Mouse (Mus musculus): ENCODE measurements at regions not wholly inside any gene's neighbourhood (a gene's known extent, or its start where the extent isn't known, plus 50 kb on each side); places are given as distances from the start of the nearest gene placed in this dataset.
A peak's percentile ranks its signal among the peaks of the same experiment; 100 is the strongest.
"Not testable (repeated sequence)": the region's sequence is repeated elsewhere in the genome, so short reads cannot be mapped to it uniquely, and the experiment has no call there.

- peak; percentile 43 for DNase-seq (ENCODE audit: low read depth)
These were observed 59.0 kb upstream of the Kbtbd8 start for GRCm38 (mm10) chr6:95058017-95058416.

GRCm38 (mm10) chr6:95056222-95056621 is 60.8 kb upstream of the Kbtbd8 start:
- no peak for DNase-seq (ENCODE audit: low read depth)

- no peak for DNase-seq (ENCODE audit: low read depth)
These were observed 63.2 kb upstream of the Kbtbd8 start for GRCm38 (mm10) chr6:95053717-95054382.

DNA sequence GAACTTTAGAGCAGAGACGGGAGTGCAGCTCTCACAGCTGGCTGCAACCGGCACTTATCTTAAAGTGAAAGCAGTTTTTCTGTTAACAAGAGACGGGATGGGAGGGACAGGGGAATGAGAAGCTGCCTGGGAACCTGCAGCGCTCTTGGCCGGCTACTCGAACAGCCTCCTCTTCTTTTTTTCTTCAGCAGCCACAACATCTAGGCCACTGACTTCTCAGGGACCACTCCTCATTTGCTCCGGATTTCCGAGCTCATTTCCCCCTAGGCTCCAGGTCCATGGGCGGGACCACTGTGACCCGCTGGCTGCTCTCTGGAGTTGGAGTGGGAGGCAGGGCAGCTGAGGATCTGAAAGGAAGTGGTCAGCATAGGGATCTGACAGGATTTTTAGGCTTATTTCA is 75.7 kb upstream of the Kbtbd8 start:
- DNase-seq (ENCODE audit: low read depth): not testable (repeated sequence)

GRCm38 (mm10) chr6:95024239-95024638 is 92.8 kb upstream of the Kbtbd8 start:
- DNase-seq (ENCODE audit: low read depth): no peak

- DNase-seq (ENCODE audit: low read depth): no peak
These were observed 95.3 kb upstream of the Kbtbd8 start for GRCm38 (mm10) chr6:95021724-95022123.

DNA sequence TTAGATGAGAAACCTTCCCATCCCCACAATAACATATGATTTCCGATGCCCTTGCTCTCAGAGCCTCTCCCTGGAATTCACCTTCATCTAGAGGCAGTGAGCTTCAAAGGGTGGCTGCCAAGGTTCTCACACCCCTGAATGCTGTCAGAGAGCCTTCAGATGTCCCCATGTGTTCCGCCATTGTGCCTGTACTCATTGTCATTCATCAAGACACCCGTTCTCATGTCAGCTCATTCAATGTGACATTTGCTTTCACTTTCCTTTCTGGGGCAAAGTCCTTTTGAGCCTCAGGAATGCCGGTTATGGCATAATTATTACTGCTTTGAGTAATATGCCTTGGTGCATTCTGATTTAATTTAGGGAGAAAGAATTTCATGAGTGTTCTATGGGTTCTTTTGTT is 99.1 kb upstream of the Kbtbd8 start:
- DNase-seq (ENCODE audit: low read depth): peak; percentile 17

DNA sequence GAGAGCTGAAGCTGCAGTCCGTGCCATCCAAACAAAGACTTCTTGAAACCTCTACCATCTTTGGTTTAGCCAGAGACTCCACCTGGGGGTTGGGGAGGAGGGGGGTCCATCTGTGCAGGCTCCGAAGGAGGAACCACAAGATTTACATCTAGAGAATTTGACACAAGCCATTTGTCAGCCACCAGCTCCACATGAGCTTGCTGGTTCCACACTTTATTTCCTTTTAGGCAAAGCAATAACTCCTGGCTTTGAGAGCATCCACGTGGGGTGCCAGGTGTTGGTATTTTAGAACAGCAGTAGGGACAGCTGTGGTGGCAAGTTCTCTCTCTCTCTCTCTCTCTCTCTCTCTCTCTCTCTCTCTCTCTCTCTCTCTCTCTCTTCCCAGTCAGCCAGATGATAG is 99.6 kb upstream of the Kbtbd8 start:
- DNase-seq (ENCODE audit: low read depth): no peak

DNA sequence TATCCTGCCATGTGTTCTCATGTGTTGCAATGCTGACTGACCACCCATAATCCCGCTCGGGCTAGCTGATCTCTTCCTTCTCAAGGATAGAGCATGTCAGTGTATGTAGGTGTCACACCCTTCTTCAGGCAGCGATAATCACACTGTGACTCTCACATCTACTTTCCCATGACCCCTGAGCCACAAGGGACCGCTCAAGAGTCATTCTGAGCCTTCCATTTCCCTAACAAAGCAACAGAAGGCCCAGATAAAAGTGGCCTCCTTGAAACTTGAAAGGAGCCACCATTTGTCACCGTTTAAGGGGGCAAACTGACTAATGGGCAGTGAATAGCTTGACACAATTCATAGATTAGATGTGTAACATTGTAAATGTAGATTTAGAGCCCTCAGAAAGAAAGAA is 103.9 kb upstream of the Kbtbd8 start:
- no peak for DNase-seq (ENCODE audit: low read depth)

GRCm38 (mm10) chr6:95006485-95006884 is 110.6 kb upstream of the Kbtbd8 start:
- no peak for DNase-seq (ENCODE audit: low read depth)

GRCm38 (mm10) chr6:95003716-95004115 is 113.3 kb upstream of the Kbtbd8 start:
- no peak for DNase-seq (ENCODE audit: low read depth)

DNA sequence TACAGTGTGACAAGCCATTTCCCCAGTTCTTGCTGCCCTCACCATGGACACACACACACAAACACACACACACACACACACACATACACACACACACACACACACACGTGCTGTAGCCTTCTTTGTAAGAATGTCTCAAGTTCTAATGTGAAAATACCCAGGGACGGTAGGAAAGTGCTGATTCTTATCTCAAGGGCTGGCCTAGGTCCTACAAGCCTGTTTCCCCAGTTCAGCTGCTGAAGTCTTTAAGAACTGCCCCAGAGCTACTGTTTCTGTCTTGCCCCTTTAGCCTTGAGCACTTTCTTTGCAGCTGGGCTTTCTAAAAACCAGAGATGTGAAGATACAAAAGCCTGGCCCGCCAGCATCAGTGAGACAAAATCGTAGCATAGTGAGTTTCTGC is 117.5 kb upstream of the Kbtbd8 start:
- DNase-seq (ENCODE audit: low read depth): no peak

GRCm38 (mm10) chr6:94999002-94999401 is 118.0 kb upstream of the Kbtbd8 start:
- no peak for DNase-seq (ENCODE audit: low read depth)

DNA sequence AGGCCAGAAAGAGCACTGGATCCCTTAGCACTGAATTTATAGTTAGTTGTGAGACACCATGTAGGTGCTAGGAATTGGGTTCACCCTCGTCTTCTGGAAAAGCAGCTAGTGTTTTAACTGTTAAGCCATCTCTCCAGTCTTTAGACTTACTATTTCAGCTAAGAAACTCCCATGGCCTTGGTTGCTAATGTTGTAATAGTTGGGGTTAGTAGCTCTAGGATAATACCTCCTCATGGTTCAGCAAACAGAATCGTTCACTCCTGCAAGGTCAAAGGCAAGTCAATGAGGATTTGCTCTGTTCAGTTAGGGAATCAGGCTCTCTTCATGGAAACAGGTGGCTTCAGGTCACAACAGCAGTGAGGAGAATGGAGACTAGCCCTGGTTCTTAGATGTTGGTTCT is 118.7 kb upstream of the Kbtbd8 start:
- DNase-seq (ENCODE audit: low read depth): no peak

DNA sequence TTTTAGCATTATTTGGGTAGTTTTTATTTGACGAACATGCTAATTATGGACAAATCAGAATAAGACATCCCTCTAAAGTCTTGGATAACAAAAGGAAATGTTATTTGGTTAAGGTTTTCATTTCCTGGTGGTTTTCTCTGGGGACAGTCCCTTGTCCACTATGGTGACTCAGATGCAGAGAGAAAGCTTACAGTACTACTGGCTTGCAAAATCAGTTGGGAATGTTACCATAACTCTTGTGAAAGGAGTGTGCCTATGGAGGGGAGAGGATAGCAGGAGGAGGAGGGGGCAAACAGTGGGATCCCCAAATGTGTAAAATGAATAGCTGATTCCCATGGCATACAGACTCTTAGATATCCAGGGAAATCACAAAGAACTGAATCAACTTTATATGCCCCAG is 122.7 kb upstream of the Kbtbd8 start:
- no peak for DNase-seq (ENCODE audit: low read depth)

GRCm38 (mm10) chr6:94987427-94987826 is 129.6 kb upstream of the Kbtbd8 start:
- DNase-seq (ENCODE audit: low read depth): no peak

DNA sequence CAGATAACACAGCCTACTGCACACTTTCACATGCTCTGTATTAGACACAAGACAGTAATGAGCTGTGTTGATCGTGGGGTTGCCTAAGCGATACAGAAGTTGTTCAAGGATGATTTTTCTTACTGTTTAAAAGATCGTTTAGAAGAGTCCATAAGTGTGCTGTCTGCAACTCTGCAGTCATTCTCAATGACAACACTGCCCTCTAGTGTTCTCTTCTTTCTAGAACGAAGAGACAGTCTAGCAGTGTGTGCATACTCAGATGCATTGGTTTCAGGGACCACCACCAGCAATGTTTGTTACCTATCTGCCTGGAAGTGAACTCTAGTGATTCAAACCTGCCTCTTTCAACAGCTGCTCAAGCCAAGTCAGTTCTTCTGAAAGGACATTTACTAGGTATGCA is 130.7 kb upstream of the Kbtbd8 start:
- peak; percentile 68 for DNase-seq (ENCODE audit: low read depth)

GRCm38 (mm10) chr6:94984411-94984895 is 132.6 kb upstream of the Kbtbd8 start:
- DNase-seq (ENCODE audit: low read depth): no peak

DNA sequence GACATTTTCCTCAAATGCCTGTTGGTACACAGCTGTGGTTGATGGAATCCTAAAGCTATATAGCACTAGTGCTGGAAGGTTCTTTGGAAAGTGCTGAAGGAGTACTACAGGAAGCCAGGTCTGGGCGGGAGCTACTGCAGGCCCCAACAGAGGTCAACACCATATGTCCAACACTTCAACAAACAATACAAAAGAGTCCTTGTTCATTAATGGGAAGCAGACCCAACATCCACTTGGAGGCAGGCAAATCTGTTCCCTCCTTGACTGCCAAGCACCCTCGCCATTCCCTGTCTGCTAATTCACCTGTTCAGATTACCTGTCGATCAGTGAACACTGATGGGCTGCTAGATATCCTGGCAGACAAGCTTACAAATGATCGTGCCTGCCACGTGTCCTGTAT is 148.4 kb upstream of the Kbtbd8 start:
- DNase-seq (ENCODE audit: low read depth): no peak

DNA sequence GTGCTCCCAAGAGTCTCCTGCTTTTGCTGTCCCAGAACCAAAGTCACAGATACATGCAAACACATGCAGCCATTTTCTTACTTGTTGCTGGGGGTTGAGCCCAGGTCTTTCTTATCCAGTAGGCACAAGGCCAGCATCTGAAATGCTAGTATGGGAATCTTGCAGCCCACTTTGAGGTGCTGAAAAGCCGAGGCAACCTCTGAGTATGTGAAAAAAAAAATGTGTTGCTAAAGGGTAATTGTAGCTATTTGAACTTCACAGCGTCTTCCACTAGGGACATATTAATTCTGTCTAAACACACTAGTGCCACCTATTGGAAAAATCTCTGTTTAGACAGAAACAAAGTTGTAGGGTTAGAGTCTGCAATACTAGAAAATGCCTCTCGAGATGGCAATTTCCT is 150.1 kb upstream of the Kbtbd8 start:
- DNase-seq (ENCODE audit: low read depth): peak; percentile 52

DNA sequence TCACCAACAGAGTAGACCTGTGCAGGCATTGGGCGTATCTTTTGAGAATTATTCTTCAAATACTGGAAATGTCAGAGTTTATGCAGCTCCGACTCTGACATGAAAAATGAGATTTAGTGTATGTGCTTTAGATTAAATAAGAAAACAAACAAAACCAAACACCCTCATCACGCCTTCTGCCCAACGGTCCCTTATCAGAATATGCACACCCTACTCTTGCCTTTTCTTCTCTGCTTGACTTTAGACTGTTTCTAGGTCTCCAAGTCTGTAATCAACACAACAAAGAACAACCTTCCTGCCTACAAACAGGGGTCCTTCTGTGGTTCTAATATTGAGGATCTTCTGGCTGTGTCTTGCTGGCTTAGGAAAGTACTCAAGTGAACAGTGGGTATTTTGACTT is 153.8 kb upstream of the Kbtbd8 start:
- no peak for DNase-seq (ENCODE audit: low read depth)

- DNase-seq (ENCODE audit: low read depth): no peak
These were observed 154.5 kb upstream of the Kbtbd8 start for GRCm38 (mm10) chr6:94962411-94963087.

- no peak for DNase-seq (ENCODE audit: low read depth)
These were observed 155.2 kb upstream of the Kbtbd8 start for GRCm38 (mm10) chr6:94961821-94962220.

DNA sequence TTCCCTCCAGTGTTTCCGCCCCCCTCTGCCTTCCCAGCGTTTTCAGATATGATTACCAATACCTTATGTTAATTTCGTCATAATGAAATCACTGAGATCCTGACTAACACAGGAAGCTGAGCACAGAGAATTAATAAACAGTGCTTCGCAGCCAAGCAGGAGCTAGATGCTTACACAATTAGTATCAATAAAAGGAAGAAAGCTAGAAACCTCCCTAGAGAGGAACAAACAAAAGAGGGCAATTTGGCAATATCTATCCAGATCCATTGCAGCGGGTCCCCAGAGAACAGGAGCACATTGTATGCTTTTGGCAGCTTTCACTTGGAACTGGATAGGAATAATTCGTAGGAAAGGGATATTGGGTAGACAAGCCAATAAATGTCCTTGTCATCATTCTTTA is 159.1 kb upstream of the Kbtbd8 start:
- no peak for DNase-seq (ENCODE audit: low read depth)

All from induced T-regulatory cell, adult 2 months (primary cell).